Mouse (Mus musculus) embryo, embryonic 11 days (tissue): ENCODE measurements around the gene Dolk.
A peak's percentile ranks its signal among the peaks of the same experiment; 100 is the strongest.

Experiments used
- DNase-seq: peaks from one replicate; pipeline ENCODE4 v3.0.0-alpha.2; 2015

The Dolk gene

GRCm38 (mm10) chr2:30266392-30266941 is 19.7 kb downstream of the Dolk start:
- peak; percentile 61 for DNase-seq

- DNase-seq, result peak; percentile 9
Observed at GRCm38 (mm10) chr2:30265767-30266253, 20.3 kb downstream of the Dolk start, which contains the start of gene Phyhd1. Phyhd1 (plus strand) TSS chr2:30266203.

- DNase-seq, result peak; percentile 33
Observed at GRCm38 (mm10) chr2:30264671-30265519, 21.2 kb downstream of the Dolk start.

GRCm38 (mm10) chr2:30263811-30264210 is 22.3 kb downstream of the Dolk start:
- no peak for DNase-seq

- no peak for DNase-seq
Observed at GRCm38 (mm10) chr2:30262840-30263441, 23.2 kb downstream of the Dolk start.

GRCm38 (mm10) chr2:30261921-30262839 is 24.0 kb downstream of the Dolk start:
- no peak for DNase-seq

- DNase-seq, result no peak
Observed at GRCm38 (mm10) chr2:30261064-30261736, 24.9 kb downstream of the Dolk start.

GRCm38 (mm10) chr2:30259131-30260064 is 26.7 kb downstream of the Dolk start:
- no peak for DNase-seq

GRCm38 (mm10) chr2:30258600-30258999 is 27.5 kb downstream of the Dolk start:
- no peak for DNase-seq

- no peak for DNase-seq
Observed at GRCm38 (mm10) chr2:30257699-30258460, 28.3 kb downstream of the Dolk start.

- no peak for DNase-seq
Observed at GRCm38 (mm10) chr2:30256616-30257350, 29.4 kb downstream of the Dolk start.

- no peak for DNase-seq
Observed at GRCm38 (mm10) chr2:30255631-30256395, 30.3 kb downstream of the Dolk start.

GRCm38 (mm10) chr2:30253809-30254208 is 32.3 kb downstream of the Dolk start:
- DNase-seq, result no peak

GRCm38 (mm10) chr2:30252521-30252920 is 33.6 kb downstream of the Dolk start:
- DNase-seq, result no peak

- DNase-seq, result no peak
Observed at GRCm38 (mm10) chr2:30251417-30252104, 34.6 kb downstream of the Dolk start.

- no peak for DNase-seq
Observed at GRCm38 (mm10) chr2:30250166-30251128, 35.7 kb downstream of the Dolk start.

- DNase-seq, result no peak
Observed at GRCm38 (mm10) chr2:30249182-30249581, 37.0 kb downstream of the Dolk start.
